Mouse (Mus musculus): ENCODE results near the gene Usp48. TPM values are rescaled to one million over a fixed set of nuclear protein-coding genes. Genes with fewer than 3 reads are reported as not detected.
A peak's percentile ranks its signal among the peaks of the same experiment; 100 is the strongest.

Gene Usp48
- polyA plus RNA-seq, 1 experiment from 2014 or later, result 55.7 TPM

- Histone ChIP-seq H3K4me2 (ENCODE audit: low read length) (no peak overlapping the region), H3K9me3 (ENCODE audit: control insufficient read depth, low read length) (no peaks in the 10 kb centered on the region), H3K9ac (ENCODE audit: low read depth, low read length) (no peak overlapping the region), H3K27me3 (replicated peaks; ENCODE audit: control insufficient read depth, insufficient read depth, low read length) (no peaks in the 10 kb centered on the region), H3K4me3 (ENCODE audit: low read length) (no peak overlapping the region), H3K4me1 (ENCODE audit: control insufficient read depth, insufficient read depth, low read depth, low read length) (peaks cover 52% of the 10 kb centered on the region), H3K36me3 (ENCODE audit: control insufficient read depth, insufficient read depth, low read length) (no peaks in the 10 kb centered on the region), H3K27ac (ENCODE audit: low read depth, low read length) (no peak overlapping the region)
- ATAC-seq, result no peak
- 75% methylated on average over 4 of the region's 4 CpGs for WGBS
Measured at GRCm38 (mm10) chr4:137663491-137663890, 69.9 kb downstream of the Usp48 start.

DNA sequence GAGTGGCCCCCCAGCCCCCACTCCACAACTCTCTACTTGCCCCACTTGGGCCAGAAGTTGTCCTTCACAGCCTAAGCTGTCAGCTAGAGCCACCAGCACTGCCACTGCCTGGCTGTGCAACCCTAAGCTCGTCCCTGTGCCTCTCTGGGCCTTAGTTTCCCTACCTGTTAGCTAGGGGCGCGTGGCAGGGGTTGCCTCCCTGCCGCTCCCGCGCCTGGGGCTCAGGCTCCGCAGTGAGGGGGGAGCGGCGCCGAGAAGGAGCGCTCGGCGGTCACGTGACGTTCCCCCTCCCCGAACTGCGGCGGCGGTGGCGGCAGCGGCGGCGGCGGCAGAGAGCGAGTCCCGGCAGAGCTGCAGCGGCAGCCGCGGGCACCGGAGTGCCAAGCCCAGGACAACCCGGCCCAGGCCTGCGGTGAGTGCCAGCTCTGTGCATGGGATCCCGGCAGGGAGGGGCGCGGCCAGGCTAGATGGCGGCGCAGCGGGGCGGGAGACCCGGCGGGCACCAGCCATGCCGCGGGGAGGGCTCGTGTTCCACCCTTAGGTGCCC lies 71.0 kb downstream of the Usp48 start, which contains the start of gene Rap1gap:
TSS of gene Rap1gap (plus strand) at position 294 of the 547 bp plus-strand sequence.
- peak within 1 kb of the TSS; percentile 70 for H3K4me3 ChIP-seq (ENCODE audit: low read length)
- under 1% methylated on average over 25 of the region's 44 CpGs for WGBS
- no peaks in the 10 kb centered on the region for H3K9me3 ChIP-seq (ENCODE audit: control insufficient read depth, low read length)
- peak; percentile 51 for ATAC-seq
- peak within 1 kb of the TSS; percentile 91 for H3K9ac ChIP-seq (ENCODE audit: low read depth, low read length)
- H3K4me2 ChIP-seq (ENCODE audit: low read length), result peak within 1 kb of the TSS; percentile 90
- H3K36me3 ChIP-seq (ENCODE audit: control insufficient read depth, insufficient read depth, low read length), result no peaks in the 10 kb centered on the region
- no peaks in the 10 kb centered on the region for H3K27me3 ChIP-seq (replicated peaks; ENCODE audit: control insufficient read depth, insufficient read depth, low read length)
- H3K27ac ChIP-seq (ENCODE audit: low read depth, low read length), result peak within 1 kb of the TSS; percentile 78
- peaks cover 51% of the 10 kb centered on the region for H3K4me1 ChIP-seq (ENCODE audit: control insufficient read depth, insufficient read depth, low read depth, low read length)

DNA sequence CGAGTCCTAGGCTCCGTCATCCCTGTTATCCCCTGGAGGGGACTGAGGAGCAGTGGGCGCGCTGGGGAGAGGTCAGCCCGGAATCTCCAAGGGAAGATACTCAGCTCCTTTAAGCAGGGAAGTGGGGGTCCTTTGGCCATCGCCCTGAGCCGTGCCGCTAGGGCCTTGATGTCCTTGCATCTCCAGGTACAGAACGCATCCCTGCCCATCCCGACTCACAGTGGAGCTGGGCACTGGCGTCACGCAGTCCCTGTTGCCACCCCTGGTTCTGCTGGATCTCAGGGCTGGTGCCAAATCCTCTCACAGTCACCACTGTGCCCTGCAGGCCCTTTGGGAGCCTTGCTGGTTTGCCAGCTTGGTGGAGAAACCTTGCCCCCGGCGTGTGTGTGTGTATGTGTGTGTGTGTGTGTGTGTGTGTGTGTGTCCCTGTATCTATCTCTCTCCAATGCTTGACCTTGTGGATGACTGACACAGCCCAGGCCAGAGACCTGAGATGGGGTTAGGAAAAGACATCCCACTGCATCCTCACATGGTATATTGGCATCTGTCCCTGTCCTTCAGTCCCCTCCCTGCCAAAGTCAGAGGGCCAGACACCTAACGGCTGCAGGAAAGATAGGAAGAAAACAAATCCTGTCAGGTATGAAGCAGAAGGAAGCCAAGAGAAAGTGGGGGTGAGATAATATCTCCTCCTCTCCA lies 71.6 kb downstream of the Usp48 start:
- peak; percentile 56 for ATAC-seq
- WGBS, result 8% methylated on average over 12 of the region's 15 CpGs
- Histone ChIP-seq H3K4me2 (ENCODE audit: low read length) (peak overlapping the region; percentile 90), H3K27ac (ENCODE audit: low read depth, low read length) (peak overlapping the region; percentile 78), H3K9me3 (ENCODE audit: control insufficient read depth, low read length) (no peaks in the 10 kb centered on the region), H3K4me1 (ENCODE audit: control insufficient read depth, insufficient read depth, low read depth, low read length) (peaks cover 50% of the 10 kb centered on the region), H3K36me3 (ENCODE audit: control insufficient read depth, insufficient read depth, low read length) (no peaks in the 10 kb centered on the region), H3K9ac (ENCODE audit: low read depth, low read length) (peak overlapping the region; percentile 91), H3K27me3 (replicated peaks; ENCODE audit: control insufficient read depth, insufficient read depth, low read length) (no peaks in the 10 kb centered on the region), H3K4me3 (ENCODE audit: low read length) (peak overlapping the region; percentile 70)

DNA sequence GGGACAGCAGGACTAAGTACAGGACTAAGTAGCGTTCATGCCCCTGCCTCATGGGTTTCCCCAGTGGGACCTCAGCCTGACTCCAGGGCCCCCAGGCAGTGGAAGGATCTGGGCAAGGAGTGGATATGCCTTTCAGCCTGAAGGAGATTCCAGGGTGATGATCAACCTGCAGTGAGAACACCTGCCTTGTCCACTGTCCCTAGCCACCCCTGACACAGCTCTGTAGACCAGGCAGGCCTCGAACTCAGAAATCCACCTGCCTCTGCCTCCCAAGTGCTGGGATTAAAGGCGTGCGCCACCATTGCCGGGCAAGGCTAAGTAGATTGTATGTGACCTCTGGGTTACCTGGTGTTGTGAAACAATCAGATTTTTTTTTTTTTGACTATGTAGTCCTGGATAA lies 72.2 kb downstream of the Usp48 start:
- no peaks in the 10 kb centered on the region for H3K9me3 ChIP-seq (ENCODE audit: control insufficient read depth, low read length)
- no peak for ATAC-seq
- H3K4me1 ChIP-seq (ENCODE audit: control insufficient read depth, insufficient read depth, low read depth, low read length), result peaks cover 45% of the 10 kb centered on the region
- WGBS, result 89% methylated on average over 5 of the region's 5 CpGs
- H3K4me2 ChIP-seq (ENCODE audit: low read length), result peak overlapping the region; percentile 90
- no peaks in the 10 kb centered on the region for H3K36me3 ChIP-seq (ENCODE audit: control insufficient read depth, insufficient read depth, low read length)
- no peak overlapping the region for H3K27ac ChIP-seq (ENCODE audit: low read depth, low read length)
- H3K9ac ChIP-seq (ENCODE audit: low read depth, low read length), result peak overlapping the region; percentile 91; the same call in 1 of the 2 replicates
- H3K4me3 ChIP-seq (ENCODE audit: low read length), result peak overlapping the region; percentile 70
- no peaks in the 10 kb centered on the region for H3K27me3 ChIP-seq (replicated peaks; ENCODE audit: control insufficient read depth, insufficient read depth, low read length)

DNA sequence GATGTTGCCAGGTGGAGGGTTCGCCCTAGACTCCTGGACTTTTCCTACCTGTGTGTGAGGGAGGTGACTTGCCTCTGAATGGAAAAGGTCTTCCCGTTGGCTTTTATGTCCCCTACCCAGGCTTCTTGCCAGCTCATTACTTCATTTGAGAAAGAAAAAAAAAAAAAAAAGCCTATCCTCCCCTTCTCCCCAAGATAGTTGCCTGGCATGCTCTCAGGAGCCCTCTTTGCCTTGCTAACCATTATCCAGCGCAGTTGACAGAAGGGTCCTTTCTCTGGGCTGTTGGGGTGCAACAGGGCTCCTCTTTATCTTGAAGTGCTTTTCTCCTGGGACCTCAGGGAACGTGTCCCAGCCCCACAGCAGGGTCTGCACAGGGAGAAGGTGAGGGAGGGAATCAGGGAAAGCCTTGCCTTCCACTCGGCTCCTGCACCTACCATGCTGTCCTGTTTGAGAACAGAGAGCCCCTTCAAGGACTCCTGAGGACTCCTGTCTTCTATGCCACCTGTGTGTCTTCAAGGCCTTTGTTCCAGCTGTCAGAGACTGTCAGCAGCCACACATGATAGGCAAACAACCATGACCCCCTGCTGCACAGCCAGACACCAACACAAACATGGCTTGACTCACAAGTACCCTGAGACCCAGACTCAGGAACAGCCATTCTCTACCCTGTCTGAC lies 72.9 kb downstream of the Usp48 start:
- ATAC-seq, result no peak
- H3K9ac ChIP-seq (ENCODE audit: low read depth, low read length), result 0 out of 2 replicates have a peak overlapping the region, but pooled peaks have one; percentile 48
- no peaks in the 10 kb centered on the region for H3K27me3 ChIP-seq (replicated peaks; ENCODE audit: control insufficient read depth, insufficient read depth, low read length)
- no peak overlapping the region for H3K4me3 ChIP-seq (ENCODE audit: low read length)
- H3K36me3 ChIP-seq (ENCODE audit: control insufficient read depth, insufficient read depth, low read length), result no peaks in the 10 kb centered on the region
- H3K4me1 ChIP-seq (ENCODE audit: control insufficient read depth, insufficient read depth, low read depth, low read length), result peaks cover 41% of the 10 kb centered on the region
- H3K4me2 ChIP-seq (ENCODE audit: low read length), result peak overlapping the region; percentile 90
- H3K9me3 ChIP-seq (ENCODE audit: control insufficient read depth, low read length), result no peaks in the 10 kb centered on the region
- 46% methylated on average over 5 of the region's 5 CpGs for WGBS
- H3K27ac ChIP-seq (ENCODE audit: low read depth, low read length), result no peak overlapping the region; the same call in 1 of the 2 replicates

GRCm38 (mm10) chr4:137666958-137667345 lies 73.4 kb downstream of the Usp48 start:
- no peak for ATAC-seq
- 0 out of 2 replicates have a peak overlapping the region, but pooled peaks have one; percentile 5 for H3K4me3 ChIP-seq (ENCODE audit: low read length)
- H3K4me2 ChIP-seq (ENCODE audit: low read length), result peak overlapping the region; percentile 90
- peak overlapping the region; percentile 48; the same call in 1 of the 2 replicates for H3K9ac ChIP-seq (ENCODE audit: low read depth, low read length)
- no peaks in the 10 kb centered on the region for H3K27me3 ChIP-seq (replicated peaks; ENCODE audit: control insufficient read depth, insufficient read depth, low read length)
- H3K9me3 ChIP-seq (ENCODE audit: control insufficient read depth, low read length), result no peaks in the 10 kb centered on the region
- 65% methylated on average over 8 of the region's 8 CpGs for WGBS
- peak overlapping the region; percentile 16; the same call in 1 of the 2 replicates for H3K27ac ChIP-seq (ENCODE audit: low read depth, low read length)
- no peaks in the 10 kb centered on the region for H3K36me3 ChIP-seq (ENCODE audit: control insufficient read depth, insufficient read depth, low read length)
- peaks cover 38% of the 10 kb centered on the region for H3K4me1 ChIP-seq (ENCODE audit: control insufficient read depth, insufficient read depth, low read depth, low read length)

GRCm38 (mm10) chr4:137667747-137668146 lies 74.2 kb downstream of the Usp48 start:
- Histone ChIP-seq H3K9me3 (ENCODE audit: control insufficient read depth, low read length) (no peaks in the 10 kb centered on the region), H3K36me3 (ENCODE audit: control insufficient read depth, insufficient read depth, low read length) (no peaks in the 10 kb centered on the region), H3K4me3 (ENCODE audit: low read length) (no peak overlapping the region), H3K4me1 (ENCODE audit: control insufficient read depth, insufficient read depth, low read depth, low read length) (peaks cover 38% of the 10 kb centered on the region), H3K27ac (ENCODE audit: low read depth, low read length) (peak overlapping the region; percentile 63; the same call in 1 of the 2 replicates), H3K27me3 (replicated peaks; ENCODE audit: control insufficient read depth, insufficient read depth, low read length) (no peaks in the 10 kb centered on the region), H3K9ac (ENCODE audit: low read depth, low read length) (no peak overlapping the region), H3K4me2 (ENCODE audit: low read length) (peak overlapping the region; percentile 90; the same call in 1 of the 2 replicates)
- WGBS, result 36% methylated on average over 5 of the region's 5 CpGs
- peak; percentile 12; the same call in 1 of the 2 replicates for ATAC-seq

DNA sequence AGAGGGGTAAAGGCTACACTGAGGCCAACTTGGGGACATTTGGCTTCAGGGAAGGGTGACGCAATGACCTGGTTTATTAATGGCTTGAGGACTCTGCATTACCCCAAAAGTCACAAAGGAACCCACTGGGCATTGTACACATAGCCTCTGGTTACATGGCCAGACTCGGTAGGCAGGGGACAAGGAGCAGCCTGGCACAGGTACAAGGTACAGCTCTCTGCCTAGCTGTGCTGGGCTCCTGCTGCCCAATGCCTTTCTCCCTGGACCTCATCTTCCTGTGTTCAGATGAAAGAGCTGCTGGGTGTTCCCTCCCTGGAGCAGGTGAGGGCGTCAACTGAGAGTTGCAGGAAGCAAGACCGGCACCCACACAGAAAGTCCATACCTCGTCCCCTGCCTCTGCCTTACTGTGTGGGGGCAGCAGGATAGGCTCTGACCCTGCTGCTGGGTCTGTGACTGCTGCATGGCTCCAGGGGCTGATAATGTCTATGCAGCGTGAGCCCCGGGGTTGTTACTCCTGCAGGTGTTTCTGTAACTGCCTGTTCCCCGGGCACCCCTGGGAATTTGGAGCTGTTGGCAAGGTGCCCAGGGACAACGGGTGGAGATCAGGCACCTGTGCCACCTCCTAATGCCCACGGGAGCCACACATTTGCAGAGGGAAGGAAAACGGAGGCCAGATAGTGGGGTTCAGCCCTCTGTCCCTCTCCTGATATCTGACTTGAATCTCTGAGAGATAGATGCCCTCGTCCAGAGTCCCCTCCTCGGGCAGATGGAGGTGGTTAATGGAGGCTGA lies 78.4 kb downstream of the Usp48 start:
- H3K9me3 ChIP-seq (ENCODE audit: control insufficient read depth, low read length), result no peaks in the 10 kb centered on the region
- H3K27me3 ChIP-seq (replicated peaks; ENCODE audit: control insufficient read depth, insufficient read depth, low read length), result no peaks in the 10 kb centered on the region
- ATAC-seq, result no peak
- no peak overlapping the region for H3K4me2 ChIP-seq (ENCODE audit: low read length)
- WGBS, result 70% methylated on average over 13 of the region's 13 CpGs
- no peak overlapping the region for H3K9ac ChIP-seq (ENCODE audit: low read depth, low read length)
- H3K4me1 ChIP-seq (ENCODE audit: control insufficient read depth, insufficient read depth, low read depth, low read length), result peaks cover 26% of the 10 kb centered on the region
- no peak overlapping the region for H3K4me3 ChIP-seq (ENCODE audit: low read length)
- H3K36me3 ChIP-seq (ENCODE audit: control insufficient read depth, insufficient read depth, low read length), result no peaks in the 10 kb centered on the region
- no peak overlapping the region for H3K27ac ChIP-seq (ENCODE audit: low read depth, low read length)

Data from hindbrain, embryonic 16.5 days (tissue).